Mouse (Mus musculus): ENCODE measurements at regions not wholly inside any gene's neighbourhood (a gene's known extent, or its start where the extent isn't known, plus 50 kb on each side); places are given as distances from the start of the nearest gene placed in this dataset.

DNA sequence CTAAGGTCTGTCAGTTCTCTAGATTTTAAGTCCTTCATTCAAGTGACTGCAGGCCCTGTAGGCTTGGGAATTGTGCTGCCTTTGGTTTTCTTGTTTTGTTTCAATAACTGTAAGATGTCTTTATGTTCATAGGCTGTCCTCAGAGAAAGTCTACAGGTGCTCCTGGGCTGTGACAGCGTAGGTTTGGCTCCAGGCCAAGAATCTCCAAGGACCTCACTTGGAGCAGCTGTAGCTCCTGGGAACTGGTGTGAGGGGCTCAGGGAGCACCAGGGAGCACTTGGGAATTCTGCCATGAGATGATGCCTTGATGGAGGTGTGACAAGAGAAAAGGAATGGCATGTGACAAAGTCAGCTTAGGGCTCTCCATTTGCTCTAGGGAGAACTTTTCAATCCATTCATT, 581.9 kb downstream of the 1700064H15Rik start:
- Histone ChIP-seq H3K27ac (no peak overlapping the region), H3K79me2 (replicated peaks; ENCODE audit: control insufficient read depth, insufficient read depth, low read length) (no peaks in the 10 kb centered on the region), H3K36me3 (ENCODE audit: control insufficient read depth, insufficient read depth, low read length) (no peaks in the 10 kb centered on the region), H3K4me3 (no peak overlapping the region), H3K9ac (ENCODE audit: low read depth, low read length) (no peak overlapping the region), H3K4me1 (ENCODE audit: control insufficient read depth, insufficient read depth, low read length) (no peaks in the 10 kb centered on the region), H3K27me3 (ENCODE audit: control insufficient read depth, insufficient read depth, low read length) (no peaks in the 10 kb centered on the region)
- TF ChIP-seq CTCF (IDR thresholded peaks at IDR 0.05) (no peak), POLR2A (IDR thresholded peaks at IDR 0.05; ENCODE audit: insufficient read depth, low read depth, low read length) (no peak), EP300 (IDR thresholded peaks at IDR 0.05; ENCODE audit: insufficient read depth, low read depth, low read length) (no peak)
- intact Hi-C loops (cut with DNase I), result no loop called here
- 37% methylated on average over 1 of the region's 1 CpGs for WGBS
- no peak for DNase-seq

DNA sequence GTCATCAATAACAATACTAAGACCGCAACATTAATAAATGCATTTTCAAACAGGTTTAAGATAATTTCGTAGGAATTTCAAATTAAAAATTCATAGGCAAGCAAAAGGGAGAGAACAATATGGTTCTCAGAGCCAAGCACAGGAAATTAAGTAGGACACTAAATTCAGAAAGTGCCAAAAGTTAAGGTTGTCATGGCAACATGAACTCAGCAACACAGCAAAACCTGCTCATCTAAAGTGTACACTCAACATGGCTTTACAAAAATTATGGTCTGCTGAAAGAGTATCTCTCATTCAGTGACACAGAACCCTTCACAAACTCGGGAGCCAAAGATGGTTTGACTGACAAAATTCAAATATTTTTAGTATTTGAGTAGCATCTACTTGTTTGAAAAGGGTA, 572.5 kb downstream of the 1700064H15Rik start:
- Histone ChIP-seq H3K4me3 (no peak overlapping the region), H3K4me1 (ENCODE audit: control insufficient read depth, insufficient read depth, low read length) (no peaks in the 10 kb centered on the region), H3K36me3 (ENCODE audit: control insufficient read depth, insufficient read depth, low read length) (no peaks in the 10 kb centered on the region), H3K9ac (ENCODE audit: low read depth, low read length) (no peak overlapping the region), H3K79me2 (replicated peaks; ENCODE audit: control insufficient read depth, insufficient read depth, low read length) (no peaks in the 10 kb centered on the region), H3K27me3 (ENCODE audit: control insufficient read depth, insufficient read depth, low read length) (no peaks in the 10 kb centered on the region), H3K27ac (no peak overlapping the region)
- DNase-seq, result no peak
- TF ChIP-seq CTCF (IDR thresholded peaks at IDR 0.05), result no peak
- no peak for TF ChIP-seq EP300 (IDR thresholded peaks at IDR 0.05; ENCODE audit: insufficient read depth, low read depth, low read length)
- no peak for TF ChIP-seq POLR2A (IDR thresholded peaks at IDR 0.05; ENCODE audit: insufficient read depth, low read depth, low read length)
- 49% methylated on average over 3 of the region's 3 CpGs for WGBS
- intact Hi-C loops (cut with DNase I), result no loop called here

DNA sequence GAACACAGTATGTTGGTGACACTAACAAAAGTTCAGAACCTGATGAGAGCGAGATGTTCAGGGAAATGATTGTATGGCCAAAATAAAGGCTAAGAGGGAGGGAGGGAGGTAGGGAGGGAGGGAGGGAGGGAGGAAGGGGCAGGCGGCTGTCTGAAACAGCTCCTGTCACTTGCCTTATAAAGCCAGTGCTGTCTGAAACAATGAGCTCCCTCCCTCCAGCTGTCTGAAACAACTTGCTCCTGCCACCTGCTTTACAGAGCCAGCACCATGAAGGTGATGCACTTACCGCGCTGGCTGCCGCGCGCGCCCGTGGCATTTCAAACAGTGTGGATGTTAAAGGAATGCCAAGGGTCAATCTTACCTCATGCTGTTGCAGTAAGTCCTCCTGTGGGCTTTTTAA, 571.9 kb downstream of the 1700064H15Rik start:
- no peak for TF ChIP-seq CTCF (IDR thresholded peaks at IDR 0.05)
- TF ChIP-seq EP300 (IDR thresholded peaks at IDR 0.05; ENCODE audit: insufficient read depth, low read depth, low read length), result no peak
- no peak for TF ChIP-seq POLR2A (IDR thresholded peaks at IDR 0.05; ENCODE audit: insufficient read depth, low read depth, low read length)
- WGBS, result 35% methylated on average over 9 of the region's 9 CpGs
- H3K79me2 ChIP-seq (replicated peaks; ENCODE audit: control insufficient read depth, insufficient read depth, low read length), result no peaks in the 10 kb centered on the region
- no peak overlapping the region for H3K9ac ChIP-seq (ENCODE audit: low read depth, low read length)
- no peak overlapping the region for H3K27ac ChIP-seq
- no peak overlapping the region for H3K4me3 ChIP-seq
- intact Hi-C loops (cut with DNase I), result no loop called here
- H3K36me3 ChIP-seq (ENCODE audit: control insufficient read depth, insufficient read depth, low read length), result no peaks in the 10 kb centered on the region
- no peak for DNase-seq
- no peaks in the 10 kb centered on the region for H3K4me1 ChIP-seq (ENCODE audit: control insufficient read depth, insufficient read depth, low read length)
- H3K27me3 ChIP-seq (ENCODE audit: control insufficient read depth, insufficient read depth, low read length), result no peaks in the 10 kb centered on the region

DNA sequence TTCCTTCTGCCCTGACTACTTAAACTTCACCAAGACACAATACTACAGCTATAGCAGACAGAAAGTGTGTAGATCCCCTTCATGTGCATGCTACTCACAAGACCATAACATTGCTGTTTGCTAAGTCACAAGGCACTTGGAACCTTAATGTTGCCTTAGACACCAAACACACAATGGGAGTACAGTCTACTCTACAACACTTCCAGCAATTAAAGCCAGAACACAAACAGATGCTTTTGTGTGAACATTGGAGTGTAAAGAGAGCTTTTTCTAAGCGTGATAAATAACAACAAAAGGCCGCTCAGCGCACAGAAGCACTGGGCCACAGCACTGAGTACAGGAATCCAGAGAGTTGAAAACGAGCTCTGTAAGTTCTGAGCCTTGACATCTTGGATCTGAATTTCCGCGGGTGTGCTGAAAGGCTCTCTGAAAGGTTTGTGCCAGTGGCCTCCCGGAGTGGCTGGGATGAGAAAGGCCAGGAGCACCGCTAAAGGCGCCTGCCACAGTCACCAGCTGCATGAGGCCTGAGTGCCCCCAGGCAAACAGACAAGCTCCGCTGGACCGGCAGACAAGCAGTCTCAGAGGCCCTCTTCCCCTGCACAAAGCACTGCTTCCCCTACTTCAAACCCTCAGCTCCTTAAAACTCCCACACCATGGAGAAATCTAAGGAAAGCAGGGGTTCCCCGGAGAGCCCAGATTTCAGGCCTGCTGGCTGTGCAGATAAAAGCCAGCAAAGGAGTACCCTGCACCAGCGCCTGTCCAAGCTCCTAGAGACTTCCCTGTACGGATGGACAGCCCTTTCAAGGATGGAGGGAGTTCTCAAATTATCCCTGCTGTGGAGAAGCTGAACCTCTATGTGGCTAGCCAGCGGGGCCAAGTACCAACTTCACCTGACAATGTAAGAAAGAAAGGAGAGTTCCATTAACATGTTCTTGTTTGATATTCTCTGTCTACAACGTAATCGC, 568.3 kb downstream of the 1700064H15Rik start:
- intact Hi-C loops (cut with DNase I), result no loop called here

DNA sequence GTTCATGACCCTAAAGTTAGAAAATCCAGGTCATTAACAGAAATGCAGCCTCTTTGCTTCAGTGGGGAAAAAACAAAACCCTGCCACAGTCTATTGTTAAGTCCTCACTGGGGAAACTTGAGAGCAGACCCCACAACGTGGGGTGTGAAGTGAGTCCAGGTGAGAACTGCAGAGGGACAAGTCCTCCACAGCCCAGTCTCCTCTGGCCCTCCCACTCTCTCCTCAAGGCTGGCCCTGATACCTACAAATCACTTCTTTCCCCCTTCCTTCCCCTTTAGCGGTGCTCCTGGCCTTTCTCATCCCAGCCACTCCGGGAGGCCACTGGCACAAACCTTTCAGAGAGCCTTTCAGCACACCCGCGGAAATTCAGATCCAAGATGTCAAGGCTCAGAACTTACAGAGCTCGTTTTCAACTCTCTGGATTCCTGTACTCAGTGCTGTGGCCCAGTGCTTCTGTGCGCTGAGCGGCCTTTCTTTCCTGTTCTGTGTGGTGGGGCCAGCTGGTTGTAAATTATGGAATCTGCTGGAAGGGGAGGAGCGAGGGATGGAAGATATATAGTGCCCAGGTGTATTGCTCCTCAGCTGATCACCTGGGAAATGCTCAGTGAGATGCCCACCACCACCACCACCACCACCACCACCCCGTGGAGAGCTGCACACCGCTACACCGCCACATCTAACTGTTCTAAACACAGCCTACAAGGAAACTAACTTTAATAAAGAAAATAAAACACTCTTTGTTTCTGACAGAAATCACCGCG, 566.8 kb downstream of the 1700064H15Rik start:
- Histone ChIP-seq H3K4me3 (no peak overlapping the region), H3K27ac (no peak overlapping the region), H3K27me3 (ENCODE audit: control insufficient read depth, insufficient read depth, low read length) (no peaks in the 10 kb centered on the region), H3K9ac (ENCODE audit: low read depth, low read length) (no peak overlapping the region), H3K79me2 (replicated peaks; ENCODE audit: control insufficient read depth, insufficient read depth, low read length) (no peaks in the 10 kb centered on the region), H3K4me1 (ENCODE audit: control insufficient read depth, insufficient read depth, low read length) (no peaks in the 10 kb centered on the region), H3K36me3 (ENCODE audit: control insufficient read depth, insufficient read depth, low read length) (no peaks in the 10 kb centered on the region)
- TF ChIP-seq POLR2A (IDR thresholded peaks at IDR 0.05; ENCODE audit: insufficient read depth, low read depth, low read length), result no peak
- no peak for TF ChIP-seq EP300 (IDR thresholded peaks at IDR 0.05; ENCODE audit: insufficient read depth, low read depth, low read length)
- no peak for TF ChIP-seq CTCF (IDR thresholded peaks at IDR 0.05)
- WGBS, result 45% methylated on average over 14 of the region's 14 CpGs
- no peak for DNase-seq
- intact Hi-C loops (cut with DNase I), result loop anchor here (1.0 kb wide), 1 partner anchor 1012 kb away; no protein-coding TSS in a partner anchor

More for the DNA sequence above, 568.3 kb downstream of the 1700064H15Rik start:
- no peak for DNase-seq
- Histone ChIP-seq H3K79me2 (replicated peaks; ENCODE audit: control insufficient read depth, insufficient read depth, low read length) (no peaks in the 10 kb centered on the region), H3K36me3 (ENCODE audit: control insufficient read depth, insufficient read depth, low read length) (no peaks in the 10 kb centered on the region), H3K27ac (no peak overlapping the region), H3K27me3 (ENCODE audit: control insufficient read depth, insufficient read depth, low read length) (no peaks in the 10 kb centered on the region), H3K4me3 (no peak overlapping the region), H3K4me1 (ENCODE audit: control insufficient read depth, insufficient read depth, low read length) (no peaks in the 10 kb centered on the region), H3K9ac (ENCODE audit: low read depth, low read length) (no peak overlapping the region)
- TF ChIP-seq EP300 (IDR thresholded peaks at IDR 0.05; ENCODE audit: insufficient read depth, low read depth, low read length) (no peak), POLR2A (IDR thresholded peaks at IDR 0.05; ENCODE audit: insufficient read depth, low read depth, low read length) (no peak), CTCF (IDR thresholded peaks at IDR 0.05) (no peak)
- 59% methylated on average over 17 of the region's 17 CpGs for WGBS
